Mouse (Mus musculus) neutrophil, adult 5-6 weeks (primary cell): ENCODE data around the gene Actr10. TPM values are rescaled to one million over a fixed set of nuclear protein-coding genes. Genes with fewer than 3 reads are reported as not detected.

Experiments
- ATAC-seq: fragments of 151-379, 151-347 bp; 2 replicates; pipeline ENCODE4 v1.8.0; 2017; ENCODE audit warnings: mild to moderate bottlenecking, moderate TSS enrichment; ENCODE audit not compliant: insufficient number of reproducible peaks, poor library complexity, low FRiP score, severe bottlenecking; ENCODE audit errors: extremely low read depth
- total RNA-seq: library from RNA; stranded (forward); fragments of 200-1000 nt; gene quantifications from 2 replicates; pipeline ENCODE4 v1.2.3, GENCODE M21; 2017

Gene Actr10
- 67.3 and 84.8 TPM in 2 replicates for total RNA-seq

GRCm38 (mm10) chr12:70937571-70938384 lies at the start of gene Actr10:
TSS of gene Actr10 (plus strand) at chr12:70937857.
- ATAC-seq = peak; percentile 92

GRCm38 (mm10) chr12:70890405-70890804 lies 47.3 kb upstream of the Actr10 start:
- ATAC-seq = no peak

GRCm38 (mm10) chr12:70890874-70891470 lies 46.7 kb upstream of the Actr10 start:
- ATAC-seq = no peak

- no peak for ATAC-seq
Observed at GRCm38 (mm10) chr12:70895275-70895674, 42.4 kb upstream of the Actr10 start.

- ATAC-seq = no peak
Observed at GRCm38 (mm10) chr12:70896068-70896467, 41.6 kb upstream of the Actr10 start.

GRCm38 (mm10) chr12:70897434-70897833 lies 40.2 kb upstream of the Actr10 start:
- ATAC-seq = no peak

GRCm38 (mm10) chr12:70898450-70898849 lies 39.2 kb upstream of the Actr10 start:
- no peak for ATAC-seq

- no peak for ATAC-seq
Observed at GRCm38 (mm10) chr12:70904471-70904870, 33.2 kb upstream of the Actr10 start.

GRCm38 (mm10) chr12:70906867-70907266 lies 30.8 kb upstream of the Actr10 start:
- no peak for ATAC-seq

- no peak for ATAC-seq
Observed at GRCm38 (mm10) chr12:70907651-70908050, 30.0 kb upstream of the Actr10 start.

GRCm38 (mm10) chr12:70908076-70908475 lies 29.6 kb upstream of the Actr10 start:
- ATAC-seq = no peak

- peak; percentile 54 for ATAC-seq
Observed at GRCm38 (mm10) chr12:70910241-70910720, 27.4 kb upstream of the Actr10 start.

- peak; percentile 59; the same call in 1 of the 2 replicates for ATAC-seq
Observed at GRCm38 (mm10) chr12:70911029-70911428, 26.6 kb upstream of the Actr10 start.

- peak; percentile 40 for ATAC-seq
Observed at GRCm38 (mm10) chr12:70911676-70912379, 25.8 kb upstream of the Actr10 start.

GRCm38 (mm10) chr12:70913429-70913828 lies 24.2 kb upstream of the Actr10 start:
- peak; percentile 44; the same call in 1 of the 2 replicates for ATAC-seq

- 0 out of 2 replicates have a peak, but pooled peaks have one; percentile 24 for ATAC-seq
Observed at GRCm38 (mm10) chr12:70914387-70914786, 23.3 kb upstream of the Actr10 start.

GRCm38 (mm10) chr12:70929781-70930180 lies 7.9 kb upstream of the Actr10 start:
- no peak for ATAC-seq

GRCm38 (mm10) chr12:70937150-70937549 lies 507 bp upstream of the Actr10 start:
- no peak for ATAC-seq

- no peak for ATAC-seq
Observed at GRCm38 (mm10) chr12:70940806-70941205, 3.1 kb downstream of the Actr10 start.
